Mouse (Mus musculus) thymus, adult 2 months (tissue): Measurements from ENCODE around the gene Slc35d2. TPM values are rescaled to one million over a fixed set of nuclear protein-coding genes. Genes with fewer than 3 reads are reported as not detected.

ENCODE experiments used
- DNase-seq: peaks from one replicate; pipeline ENCODE4 v3.0.0; 2021
- H3K27ac ChIP-seq: fragments of 200-500 bp; 2 replicates; pipeline ENCODE4 v1.5.1; 2012; ENCODE audit warnings: low read length, control low read depth; ENCODE audit not compliant: control insufficient read depth, insufficient read depth
- H3K27me3 ChIP-seq: fragments of 200-500 bp; 2 replicates; pipeline ENCODE4 v1.6.1; 2012; ENCODE audit warnings: mild to moderate bottlenecking, low read length, moderate library complexity, mixed read lengths; ENCODE audit not compliant: control insufficient read depth, insufficient read depth
- H3K36me3 ChIP-seq: fragments of 200-500 bp; 2 replicates; pipeline ENCODE4 v1.6.1; 2012; ENCODE audit warnings: mild to moderate bottlenecking, low read length, moderate library complexity; ENCODE audit not compliant: control insufficient read depth, insufficient read depth
- H3K4me1 ChIP-seq: fragments of 200-500 bp; replicated peaks from 2 replicates; pipeline ENCODE4 v1.6.1; 2012; ENCODE audit warnings: low read length; ENCODE audit not compliant: control insufficient read depth, insufficient read depth
- H3K4me3 ChIP-seq: fragments of 200-500 bp; 2 replicates; pipeline ENCODE4 v1.5.1; 2012; ENCODE audit warnings: mild to moderate bottlenecking, low read length, control low read depth, moderate library complexity; ENCODE audit not compliant: control insufficient read depth, insufficient read depth
- CTCF ChIP-seq: fragments of 200-500 bp; IDR thresholded peaks from 2 replicates; pipeline ENCODE4 v1.5.1; 2012; ENCODE audit warnings: mild to moderate bottlenecking, control low read depth, low read length, moderate library complexity, borderline replicate concordance; ENCODE audit not compliant: control insufficient read depth, poor library complexity, insufficient read depth; ENCODE audit errors: extremely low read depth
- POLR2A ChIP-seq: fragments of 200-500 bp; IDR thresholded peaks from 2 replicates; pipeline ENCODE4 v1.6.1; 2012; ENCODE audit warnings: mild to moderate bottlenecking, low read length, control low read depth, moderate library complexity; ENCODE audit not compliant: control insufficient read depth, poor library complexity, insufficient read depth; ENCODE audit errors: extremely low read depth
- WGBS: fragments of 180-500 bp; shearing (Covaris S2); methylation state at CpG from one replicate; pipeline ENCODE4 v1.1.7; 2018; 5-methylcytosine and 5-hydroxymethylcytosine counted together
- polyA plus RNA-seq: library from polyadenylated mRNA; depleted of rRNA; stranded (reverse); fragments of >200 nt; gene quantifications from 2 replicates; pipeline ENCODE4 v1.2.3, GENCODE M21; 2012; rRNA removed

The Slc35d2 gene
- polyA plus RNA-seq, 1 experiment, result 2.7 TPM

DNA sequence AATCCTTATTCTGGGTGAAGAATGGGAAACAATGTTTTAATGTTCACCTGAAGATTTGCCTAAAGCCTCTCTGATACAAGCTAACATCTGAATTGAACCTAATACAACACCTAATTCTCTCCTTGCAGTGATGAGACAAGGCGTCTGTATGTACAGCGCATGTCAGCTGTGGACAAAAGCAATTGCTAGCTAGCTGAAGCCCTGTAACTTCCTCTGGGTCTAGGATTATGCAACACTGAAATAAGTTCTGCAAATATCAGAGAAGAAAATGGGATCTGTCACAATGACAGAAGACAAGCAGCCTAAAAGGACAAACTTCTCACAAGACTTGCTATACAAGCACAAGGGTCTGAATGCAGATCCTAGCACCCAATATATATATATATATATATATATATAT is 80.7 kb downstream of the Slc35d2 start:
- no peak overlapping the region for H3K4me3 ChIP-seq
- no peaks in the 10 kb centered on the region for H3K4me1 ChIP-seq
- WGBS, result 87% methylated on average over 2 of the region's 2 CpGs
- H3K27me3 ChIP-seq, result no peaks in the 10 kb centered on the region
- no peak overlapping the region for H3K27ac ChIP-seq
- DNase-seq, result no peak
- H3K36me3 ChIP-seq, result no peaks in the 10 kb centered on the region
- TF ChIP-seq CTCF, result no peak
- TF ChIP-seq POLR2A, result no peak

Other genes with a start within 250 kb of the Slc35d2 start
- 0.14 and 0.36 TPM in 2 replicates for gene Hsd17b3, start 40.1 kb downstream of the Slc35d2 start, polyA plus RNA-seq
- gene Zfp367, start 23.8 kb upstream of the Slc35d2 start, polyA plus RNA-seq, result 13.3 and 16.2 TPM in 2 replicates
- 7.2 and 10.8 TPM in 2 replicates for gene Habp4, start 32.5 kb upstream of the Slc35d2 start, polyA plus RNA-seq
- gene Cdc14b, start 145.9 kb upstream of the Slc35d2 start, polyA plus RNA-seq, result 3.2 and 4.7 TPM in 2 replicates
- 5.1 and 5.5 TPM in 2 replicates for gene Aaed1, start 183.3 kb upstream of the Slc35d2 start, polyA plus RNA-seq
- gene Ctsl, start 241.5 kb upstream of the Slc35d2 start, polyA plus RNA-seq, result 292 and 586 TPM in 2 replicates